Mouse (Mus musculus): Measurements from ENCODE around the gene Dr1. TPM values are rescaled to one million over a fixed set of nuclear protein-coding genes. Genes with fewer than 3 reads are reported as not detected.
"Not testable (repeated sequence)": the region's sequence is repeated elsewhere in the genome, so short reads cannot be mapped to it uniquely, and the experiment has no call there.

Gene Dr1
- 10 to 100 TPM; 48.1 to 56.8 TPM for total RNA-seq (2021)
- long read RNA-seq, experiment 1, transcript Dr1-201 (3 exons, 3,085 nt) = major isoform, 35 of 40 reads
- long read RNA-seq, experiment 1, partial matches to known transcripts = 1 of 40 reads
- long read RNA-seq, experiment 1, other reads (novel, unspliced or antisense) = 4 of 40 reads
- long read RNA-seq, experiment 2, transcript Dr1-201 (3 exons, 3,085 nt) = major isoform, 62 of 64 reads
- long read RNA-seq, experiment 2, partial matches to known transcripts = 0 of 64 reads
- long read RNA-seq, experiment 2, other reads (novel, unspliced or antisense) = 2 of 64 reads

GRCm38 (mm10) chr5:108268127-108269062 lies at the start of gene Dr1:
TSS of gene Dr1 (plus strand) at chr5:108268897.
- DNase-seq (ENCODE audit: low spot score in 2 of 2) = peak; percentile 81 to 85

GRCm38 (mm10) chr5:108224077-108224476 lies 44.6 kb upstream of the Dr1 start:
- DNase-seq (ENCODE audit: low spot score in 2 of 2) = no peak

- no peak for DNase-seq (ENCODE audit: low spot score in 2 of 2)
Measured at GRCm38 (mm10) chr5:108226159-108226558, 42.5 kb upstream of the Dr1 start.

- DNase-seq (ENCODE audit: low spot score in 2 of 2) = no peak
Measured at GRCm38 (mm10) chr5:108246314-108246765, 22.4 kb upstream of the Dr1 start.

- no peak for DNase-seq (ENCODE audit: low spot score in 2 of 2)
Measured at GRCm38 (mm10) chr5:108250033-108250432, 18.7 kb upstream of the Dr1 start.

GRCm38 (mm10) chr5:108255259-108255658 lies 13.4 kb upstream of the Dr1 start:
- DNase-seq (ENCODE audit: low spot score in 2 of 2) = no peak

GRCm38 (mm10) chr5:108262722-108263121 lies 6.0 kb upstream of the Dr1 start:
- peak; percentile 54 to 66 for DNase-seq (ENCODE audit: low spot score in 2 of 2)

- DNase-seq (ENCODE audit: low spot score in 2 of 2) = not testable (repeated sequence)
Measured at GRCm38 (mm10) chr5:108263785-108264184, 4.9 kb upstream of the Dr1 start.

GRCm38 (mm10) chr5:108266990-108267389 lies 1.7 kb upstream of the Dr1 start:
- DNase-seq (ENCODE audit: low spot score in 2 of 2) = no peak

GRCm38 (mm10) chr5:108269063-108269810 lies 540 bp downstream of the Dr1 start:
- no peak for DNase-seq (ENCODE audit: low spot score in 2 of 2)

GRCm38 (mm10) chr5:108269811-108270151 lies 1.1 kb downstream of the Dr1 start:
- DNase-seq (ENCODE audit: low spot score in 2 of 2) = no peak

- DNase-seq (ENCODE audit: low spot score in 2 of 2) = no peak
Measured at GRCm38 (mm10) chr5:108270415-108270814, 1.7 kb downstream of the Dr1 start.

- DNase-seq (ENCODE audit: low spot score in 2 of 2) = not testable (repeated sequence)
Measured at GRCm38 (mm10) chr5:108271345-108271744, 2.6 kb downstream of the Dr1 start.

- no peak for DNase-seq (ENCODE audit: low spot score in 2 of 2)
Measured at GRCm38 (mm10) chr5:108286957-108287356, 18.3 kb downstream of the Dr1 start.

GRCm38 (mm10) chr5:108301567-108301966 lies 32.9 kb downstream of the Dr1 start:
- DNase-seq (ENCODE audit: low spot score in 2 of 2) = no peak

- peak; percentile 92 to 94 for DNase-seq (ENCODE audit: low spot score in 2 of 2)
Measured at GRCm38 (mm10) chr5:108312224-108313064, 43.7 kb downstream of the Dr1 start, which contains the start of gene Pigg. TSS of gene Pigg (plus strand) at chr5:108312609.

- DNase-seq (ENCODE audit: low spot score in 2 of 2) = no peak
Measured at GRCm38 (mm10) chr5:108313065-108313860, 44.6 kb downstream of the Dr1 start.

Measured in layer of hippocampus, postnatal 14 days (tissue).